Mouse (Mus musculus): ENCODE measurements around the gene Nos1ap. TPM values are rescaled to one million over a fixed set of nuclear protein-coding genes. Genes with fewer than 3 reads are reported as not detected.

The Nos1ap gene
- polyA plus RNA-seq, 1 experiment from 2014 or later, result 6.5 TPM

GRCm38 (mm10) chr1:170332775-170333174, 256.9 kb downstream of the Nos1ap start:
- Histone ChIP-seq H3K4me3 (no peak overlapping the region), H3K27ac (replicated peaks) (no peak overlapping the region), H3K36me3 (replicated peaks) (no peaks in the 10 kb centered on the region), H3K4me1 (peaks cover 14% of the 10 kb centered on the region), H3K27me3 (replicated peaks; ENCODE audit: low read depth, poor library complexity, severe bottlenecking) (no peaks in the 10 kb centered on the region), H3K9me3 (no peaks in the 10 kb centered on the region)
- WGBS, result 79% methylated on average over 4 of the region's 4 CpGs
- DNase-seq (ENCODE audit: low spot score), result no peak

GRCm38 (mm10) chr1:170331926-170332325, 257.7 kb downstream of the Nos1ap start:
- H3K36me3 ChIP-seq (replicated peaks), result no peaks in the 10 kb centered on the region
- H3K27ac ChIP-seq (replicated peaks), result no peak overlapping the region
- no peak overlapping the region for H3K4me3 ChIP-seq
- DNase-seq (ENCODE audit: low spot score), result no peak
- no peaks in the 10 kb centered on the region for H3K27me3 ChIP-seq (replicated peaks; ENCODE audit: low read depth, poor library complexity, severe bottlenecking)
- 66% methylated on average over 6 of the region's 6 CpGs for WGBS
- H3K9me3 ChIP-seq, result no peaks in the 10 kb centered on the region
- peaks cover 14% of the 10 kb centered on the region for H3K4me1 ChIP-seq

GRCm38 (mm10) chr1:170325277-170325676, 264.4 kb downstream of the Nos1ap start:
- H3K27me3 ChIP-seq (replicated peaks; ENCODE audit: low read depth, poor library complexity, severe bottlenecking), result no peaks in the 10 kb centered on the region
- H3K27ac ChIP-seq (replicated peaks), result no peak overlapping the region
- no peaks in the 10 kb centered on the region for H3K36me3 ChIP-seq (replicated peaks)
- 89% methylated on average over 4 of the region's 4 CpGs for WGBS
- no peak for DNase-seq (ENCODE audit: low spot score)
- H3K4me1 ChIP-seq, result peaks cover 8% of the 10 kb centered on the region
- no peaks in the 10 kb centered on the region for H3K9me3 ChIP-seq
- no peak overlapping the region for H3K4me3 ChIP-seq

GRCm38 (mm10) chr1:170324312-170324711, 265.3 kb downstream of the Nos1ap start:
- Histone ChIP-seq H3K9me3 (no peaks in the 10 kb centered on the region), H3K36me3 (replicated peaks) (no peaks in the 10 kb centered on the region), H3K27ac (replicated peaks) (no peak overlapping the region), H3K4me1 (peaks cover 8% of the 10 kb centered on the region), H3K4me3 (no peak overlapping the region), H3K27me3 (replicated peaks; ENCODE audit: low read depth, poor library complexity, severe bottlenecking) (no peaks in the 10 kb centered on the region)
- WGBS, result 84% methylated on average over 1 of the region's 1 CpGs
- DNase-seq (ENCODE audit: low spot score), result no peak

GRCm38 (mm10) chr1:170323001-170323400, 266.7 kb downstream of the Nos1ap start:
- WGBS, result 93% methylated on average over 10 of the region's 10 CpGs
- no peaks in the 10 kb centered on the region for H3K36me3 ChIP-seq (replicated peaks)

GRCm38 (mm10) chr1:170322046-170322445, 267.6 kb downstream of the Nos1ap start:
- H3K27ac ChIP-seq (replicated peaks), result no peak overlapping the region
- WGBS, result 95% methylated on average over 2 of the region's 2 CpGs
- DNase-seq (ENCODE audit: low spot score), result no peak

More at GRCm38 (mm10) chr1:170323001-170323400, 266.7 kb downstream of the Nos1ap start:
- H3K27ac ChIP-seq (replicated peaks), result no peak overlapping the region
- no peak overlapping the region for H3K4me3 ChIP-seq
- H3K4me1 ChIP-seq, result peaks cover 2% of the 10 kb centered on the region; the same call in 1 of the 2 replicates
- no peaks in the 10 kb centered on the region for H3K27me3 ChIP-seq (replicated peaks; ENCODE audit: low read depth, poor library complexity, severe bottlenecking)
- no peak for DNase-seq (ENCODE audit: low spot score)
- H3K9me3 ChIP-seq, result no peaks in the 10 kb centered on the region

GRCm38 (mm10) chr1:170311431-170311830, 278.2 kb downstream of the Nos1ap start:
- Histone ChIP-seq H3K27me3 (replicated peaks; ENCODE audit: low read depth, poor library complexity, severe bottlenecking) (no peaks in the 10 kb centered on the region), H3K9me3 (no peaks in the 10 kb centered on the region), H3K4me1 (peaks cover 19% of the 10 kb centered on the region), H3K4me3 (no peak overlapping the region), H3K36me3 (replicated peaks) (no peaks in the 10 kb centered on the region), H3K27ac (replicated peaks) (no peak overlapping the region)
- no peak for DNase-seq (ENCODE audit: low spot score)
- 74% methylated on average over 6 of the region's 6 CpGs for WGBS

More at GRCm38 (mm10) chr1:170322046-170322445, 267.6 kb downstream of the Nos1ap start:
- H3K36me3 ChIP-seq (replicated peaks), result no peaks in the 10 kb centered on the region
- H3K4me1 ChIP-seq, result no peaks in the 10 kb centered on the region
- no peaks in the 10 kb centered on the region for H3K9me3 ChIP-seq
- no peak overlapping the region for H3K4me3 ChIP-seq
- no peaks in the 10 kb centered on the region for H3K27me3 ChIP-seq (replicated peaks; ENCODE audit: low read depth, poor library complexity, severe bottlenecking)

GRCm38 (mm10) chr1:170308503-170308902, 281.2 kb downstream of the Nos1ap start, which contains the start of gene Spata46:
Gene Spata46, plus strand, starts transcription at chr1:170308803.
- WGBS, result 92% methylated on average over 4 of the region's 4 CpGs
- Histone ChIP-seq H3K4me1 (peaks cover 16% of the 10 kb centered on the region), H3K27me3 (replicated peaks; ENCODE audit: low read depth, poor library complexity, severe bottlenecking) (no peaks in the 10 kb centered on the region), H3K9me3 (no peaks in the 10 kb centered on the region), H3K4me3 (no peak within 1 kb of the TSS), H3K36me3 (replicated peaks) (no peaks in the 10 kb centered on the region), H3K27ac (replicated peaks) (no peak within 1 kb of the TSS)
- DNase-seq (ENCODE audit: low spot score), result no peak

- Histone ChIP-seq H3K27ac (replicated peaks) (no peak within 1 kb of the TSS), H3K4me3 (no peak within 1 kb of the TSS), H3K27me3 (replicated peaks; ENCODE audit: low read depth, poor library complexity, severe bottlenecking) (no peaks in the 10 kb centered on the region), H3K9me3 (no peaks in the 10 kb centered on the region), H3K36me3 (replicated peaks) (no peaks in the 10 kb centered on the region), H3K4me1 (peaks cover 9% of the 10 kb centered on the region)
- 94% methylated on average over 4 of the region's 4 CpGs for WGBS
- no peak for DNase-seq (ENCODE audit: low spot score)
These were observed 283.4 kb downstream of the Nos1ap start, which contains the start of gene Gm7694 for GRCm38 (mm10) chr1:170306232-170306631. Gene Gm7694, minus strand, starts transcription at chr1:170306332.

GRCm38 (mm10) chr1:170305002-170305401, 284.7 kb downstream of the Nos1ap start:
- H3K36me3 ChIP-seq (replicated peaks), result no peaks in the 10 kb centered on the region
- DNase-seq (ENCODE audit: low spot score), result no peak
- no peaks in the 10 kb centered on the region for H3K27me3 ChIP-seq (replicated peaks; ENCODE audit: low read depth, poor library complexity, severe bottlenecking)
- H3K9me3 ChIP-seq, result no peaks in the 10 kb centered on the region
- no peak overlapping the region for H3K27ac ChIP-seq (replicated peaks)
- H3K4me1 ChIP-seq, result peaks cover 5% of the 10 kb centered on the region; the same call in 1 of the 2 replicates
- no peak overlapping the region for H3K4me3 ChIP-seq
- WGBS, result 92% methylated on average over 10 of the region's 10 CpGs

GRCm38 (mm10) chr1:170303103-170303502, 286.6 kb downstream of the Nos1ap start:
- no peaks in the 10 kb centered on the region for H3K36me3 ChIP-seq (replicated peaks)
- H3K4me3 ChIP-seq, result no peak overlapping the region
- H3K27ac ChIP-seq (replicated peaks), result no peak overlapping the region
- WGBS, result 63% methylated on average over 6 of the region's 6 CpGs
- H3K9me3 ChIP-seq, result no peaks in the 10 kb centered on the region
- peaks cover 5% of the 10 kb centered on the region; the same call in 1 of the 2 replicates for H3K4me1 ChIP-seq
- peak; percentile 25 for DNase-seq (ENCODE audit: low spot score)
- H3K27me3 ChIP-seq (replicated peaks; ENCODE audit: low read depth, poor library complexity, severe bottlenecking), result no peaks in the 10 kb centered on the region

- WGBS, result 75% methylated on average over 6 of the region's 6 CpGs
- Histone ChIP-seq H3K27ac (replicated peaks) (no peak overlapping the region), H3K4me1 (peaks cover 5% of the 10 kb centered on the region; the same call in 1 of the 2 replicates)
These were observed 287.2 kb downstream of the Nos1ap start for GRCm38 (mm10) chr1:170302456-170302855.

GRCm38 (mm10) chr1:170301686-170302085, 288.0 kb downstream of the Nos1ap start:
- Histone ChIP-seq H3K4me1 (peaks cover 5% of the 10 kb centered on the region; the same call in 1 of the 2 replicates), H3K27ac (replicated peaks) (no peak overlapping the region), H3K9me3 (no peaks in the 10 kb centered on the region), H3K27me3 (replicated peaks; ENCODE audit: low read depth, poor library complexity, severe bottlenecking) (no peaks in the 10 kb centered on the region), H3K4me3 (no peak overlapping the region), H3K36me3 (replicated peaks) (no peaks in the 10 kb centered on the region)
- DNase-seq (ENCODE audit: low spot score), result no peak
- WGBS, result 92% methylated on average over 9 of the region's 9 CpGs

More at GRCm38 (mm10) chr1:170302456-170302855, 287.2 kb downstream of the Nos1ap start:
- no peaks in the 10 kb centered on the region for H3K9me3 ChIP-seq
- DNase-seq (ENCODE audit: low spot score), result no peak
- no peaks in the 10 kb centered on the region for H3K36me3 ChIP-seq (replicated peaks)
- H3K4me3 ChIP-seq, result no peak overlapping the region
- no peaks in the 10 kb centered on the region for H3K27me3 ChIP-seq (replicated peaks; ENCODE audit: low read depth, poor library complexity, severe bottlenecking)

All from embryonic facial prominence, embryonic 10.5 days (tissue).